Mouse (Mus musculus) midbrain, embryonic 14.5 days (tissue): ENCODE data around the gene Agap3. TPM values are rescaled to one million over a fixed set of nuclear protein-coding genes. Genes with fewer than 3 reads are reported as not detected.

ENCODE experiments used
- ATAC-seq: fragments of 200-750 bp; cut with Nextera tagmentation; 2 replicates; pipeline ENCODE4 v1.8.0; 2017; ENCODE audit warnings: moderate number of reproducible peaks, moderate library complexity; ENCODE audit not compliant: low FRiP score, low TSS enrichment
- DNase-seq: peaks from one replicate; pipeline ENCODE4 v3.0.0-alpha.2; 2015
- H3K27ac ChIP-seq: fragments of 300-500 bp; sonication (generic); replicated peaks from 2 replicates; pipeline ENCODE4 v1.5.1; 2014; ENCODE audit warnings: mild to moderate bottlenecking, low read depth, low read length, moderate library complexity
- H3K27me3 ChIP-seq: fragments of 300-500 bp; sonication (generic); 2 replicates; pipeline ENCODE4 v1.6.1; 2014; ENCODE audit warnings: low read length, control low read depth, mixed read lengths; ENCODE audit not compliant: control insufficient read depth, insufficient read depth
- H3K36me3 ChIP-seq: fragments of 300-500 bp; sonication (generic); 2 replicates; pipeline ENCODE4 v1.6.1; 2014; ENCODE audit warnings: low read length, control low read depth; ENCODE audit not compliant: control insufficient read depth, insufficient read depth
- H3K4me1 ChIP-seq: fragments of 300-500 bp; sonication (generic); 2 replicates; pipeline ENCODE4 v1.6.1; 2014; ENCODE audit warnings: mild to moderate bottlenecking, antibody characterized with exemption, low read length, control low read depth; ENCODE audit not compliant: control insufficient read depth, insufficient read depth
- H3K4me2 ChIP-seq: fragments of 300-500 bp; sonication (generic); 2 replicates; pipeline ENCODE4 v1.6.1; 2014; ENCODE audit warnings: mild to moderate bottlenecking, low read length, moderate library complexity
- H3K4me3 ChIP-seq: fragments of 300-500 bp; sonication (generic); replicated peaks from 2 replicates; pipeline ENCODE4 v1.5.1; 2014; ENCODE audit warnings: low read depth, low read length
- H3K9ac ChIP-seq: fragments of 300-500 bp; sonication (generic); replicated peaks from 2 replicates; pipeline ENCODE4 v1.6.1; 2014; ENCODE audit warnings: mild to moderate bottlenecking, low read length, moderate library complexity
- H3K9me3 ChIP-seq: fragments of 300-500 bp; sonication (generic); 2 replicates; pipeline ENCODE4 v1.6.1; 2016; ENCODE audit warnings: low read length, control low read depth, mixed read lengths; ENCODE audit not compliant: control insufficient read depth
- WGBS: fragments of 180-500 bp; shearing (Covaris S2); extraction: QIAGEN DNeasy Blood & Tissue Kit; methylation state at CpG from one replicate; pipeline ENCODE4 v1.1.7; 2014; 5-methylcytosine and 5-hydroxymethylcytosine counted together
- polyA plus RNA-seq: library from polyadenylated mRNA; unstranded; fragments of >200 nt; fragmentation: Nextera tagmentation; extraction: Ambion mirVana; gene quantifications from 2 replicates; pipeline ENCODE4 v1.2.1, GENCODE M21; 2014

Agap3 gene
- polyA plus RNA-seq, 1 experiment from 2014 or later, result 65.1 TPM

- Histone ChIP-seq H3K4me3 (no peak overlapping the region), H3K27me3 (no peaks in the 10 kb centered on the region), H3K9me3 (no peaks in the 10 kb centered on the region), H3K9ac (0 out of 2 replicates have a peak overlapping the region, but pooled peaks have one; percentile 24), H3K4me2 (peak overlapping the region; percentile 21; the same call in 1 of the 2 replicates), H3K27ac (no peak overlapping the region), H3K36me3 (peaks cover 34% of the 10 kb centered on the region), H3K4me1 (no peaks in the 10 kb centered on the region)
- 4% methylated on average over 21 of the region's 21 CpGs for WGBS
- ATAC-seq (peak; percentile 55; the same call in 1 of the 2 replicates), DNase-seq (peak; percentile 82)
These were observed 35.7 kb upstream of the Agap3 start for GRCm38 (mm10) chr5:24416222-24416736.

GRCm38 (mm10) chr5:24417587-24417986, 34.4 kb upstream of the Agap3 start:
- H3K27me3 ChIP-seq, result no peaks in the 10 kb centered on the region
- no peak overlapping the region for H3K9ac ChIP-seq
- no peak for ATAC-seq
- no peak overlapping the region for H3K27ac ChIP-seq
- peaks cover 7% of the 10 kb centered on the region for H3K4me1 ChIP-seq
- no peak overlapping the region for H3K4me2 ChIP-seq
- no peak for DNase-seq
- no peak overlapping the region for H3K4me3 ChIP-seq
- H3K9me3 ChIP-seq, result no peaks in the 10 kb centered on the region
- 90% methylated on average over 10 of the region's 10 CpGs for whole genome bisulfite sequencing
- peaks cover 34% of the 10 kb centered on the region for H3K36me3 ChIP-seq

- no peak for ATAC-seq
- Histone ChIP-seq H3K4me2 (no peak overlapping the region), H3K9me3 (no peaks in the 10 kb centered on the region), H3K27ac (no peak overlapping the region), H3K27me3 (no peaks in the 10 kb centered on the region), H3K4me1 (peaks cover 19% of the 10 kb centered on the region), H3K4me3 (no peak overlapping the region), H3K9ac (no peak overlapping the region), H3K36me3 (peaks cover 34% of the 10 kb centered on the region)
- WGBS, result 93% methylated on average over 9 of the region's 9 CpGs
- no peak for DNase-seq
These were observed 31.6 kb upstream of the Agap3 start for GRCm38 (mm10) chr5:24420381-24420780.

GRCm38 (mm10) chr5:24423129-24424003, 28.6 kb upstream of the Agap3 start, which contains the start of the genes Cdk5 and Slc4a2:
Gene Cdk5 (minus strand): TSS chr5:24423530.
Gene Slc4a2 (plus strand): TSS chr5:24423837.
- Histone ChIP-seq H3K4me3 (peak within 1 kb of the TSS; percentile 44), H3K36me3 (peaks cover 27% of the 10 kb centered on the region), H3K27ac (peak within 1 kb of the TSS; percentile 92), H3K9me3 (no peaks in the 10 kb centered on the region), H3K27me3 (no peaks in the 10 kb centered on the region), H3K4me1 (peaks cover 40% of the 10 kb centered on the region), H3K9ac (peak within 1 kb of the TSS; percentile 70), H3K4me2 (peak within 1 kb of the TSS; percentile 96)
- ATAC-seq (peak; percentile 94), DNase-seq (peak; percentile 99)
- WGBS, result 1% methylated on average over 46 of the region's 46 CpGs

GRCm38 (mm10) chr5:24424004-24424781, 27.8 kb upstream of the Agap3 start:
- peaks cover 40% of the 10 kb centered on the region for H3K4me1 ChIP-seq
- ATAC-seq (no peak; the same call in 1 of the 2 replicates), DNase-seq (peak; percentile 18)
- H3K36me3 ChIP-seq, result peaks cover 18% of the 10 kb centered on the region
- H3K27me3 ChIP-seq, result no peaks in the 10 kb centered on the region
- H3K4me2 ChIP-seq, result peak overlapping the region; percentile 96
- whole genome bisulfite sequencing, result 15% methylated on average over 21 of the region's 21 CpGs
- H3K9me3 ChIP-seq, result no peaks in the 10 kb centered on the region
- peak overlapping the region; percentile 44 for H3K4me3 ChIP-seq
- peak overlapping the region; percentile 92 for H3K27ac ChIP-seq
- peak overlapping the region; percentile 70 for H3K9ac ChIP-seq

DNA sequence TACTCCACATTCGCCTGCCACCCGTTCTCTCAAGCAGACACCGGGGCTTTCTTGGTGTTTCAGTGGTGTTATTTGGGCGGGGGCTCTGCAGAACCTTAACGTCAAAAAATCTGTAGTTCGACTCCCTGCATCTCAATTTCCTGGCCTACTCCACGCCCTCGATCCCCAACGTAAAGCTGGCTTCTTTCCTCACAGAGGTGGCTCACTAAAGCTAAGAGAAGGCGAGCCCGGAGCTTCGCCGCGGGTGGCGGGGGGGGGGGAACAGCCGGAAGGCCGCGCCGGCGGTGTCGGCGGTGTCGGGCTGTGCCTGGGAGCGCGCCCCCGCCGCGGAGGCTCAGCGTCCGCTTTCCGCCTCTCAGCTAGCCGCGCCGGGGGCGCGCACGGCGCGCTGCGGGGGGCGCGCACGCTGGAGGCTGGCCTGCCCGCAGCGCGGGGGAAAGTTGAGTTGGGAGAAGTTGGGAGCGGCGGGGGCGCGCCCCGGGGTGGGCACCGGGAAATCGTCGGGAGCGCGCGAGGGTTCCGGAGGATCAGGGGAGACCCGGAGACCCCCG, 27.0 kb upstream of the Agap3 start:
- ATAC-seq (0 out of 2 replicates have a peak, but pooled peaks have one; percentile 26), DNase-seq (peak; percentile 94)
- Histone ChIP-seq H3K9me3 (no peaks in the 10 kb centered on the region), H3K27me3 (no peaks in the 10 kb centered on the region), H3K4me1 (peaks cover 40% of the 10 kb centered on the region), H3K27ac (peak overlapping the region; percentile 57), H3K9ac (peak overlapping the region; percentile 57; the same call in 1 of the 2 replicates), H3K36me3 (peaks cover 16% of the 10 kb centered on the region), H3K4me3 (peak overlapping the region; percentile 44), H3K4me2 (peak overlapping the region; percentile 96)
- under 1% methylated on average over 58 of the region's 60 CpGs for WGBS

DNA sequence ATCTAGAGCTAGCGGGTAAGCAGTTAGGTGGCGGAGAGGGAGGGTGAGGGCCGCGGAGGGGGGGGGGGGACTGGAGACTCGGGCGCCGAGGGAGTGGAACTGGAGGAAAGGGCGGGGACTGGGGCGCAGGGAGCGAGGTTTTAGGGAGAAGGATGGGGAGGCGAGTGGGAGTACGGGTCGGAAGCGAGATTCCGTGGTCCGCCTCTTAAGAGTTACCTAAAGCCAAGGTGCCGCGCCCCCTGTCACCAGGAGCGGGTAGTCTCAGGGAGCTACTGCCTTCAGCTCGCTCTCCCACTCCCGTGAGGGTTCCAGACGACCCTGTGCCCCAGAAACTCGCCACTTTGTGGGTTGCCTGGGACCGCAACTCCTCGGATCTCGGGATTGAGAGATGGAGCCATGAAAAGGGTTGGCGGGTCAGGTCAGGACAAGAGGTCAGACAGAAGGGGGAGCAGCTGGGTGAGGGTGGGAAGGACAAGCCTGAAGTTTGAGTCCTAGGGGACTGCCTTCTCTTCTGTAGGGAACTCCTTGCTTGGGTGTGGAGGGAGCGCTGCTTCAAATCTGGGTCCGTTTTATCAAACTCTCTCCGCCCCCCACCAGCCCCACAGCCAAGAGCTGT, 26.4 kb upstream of the Agap3 start:
- Histone ChIP-seq H3K27ac (peak overlapping the region; percentile 57; the same call in 1 of the 2 replicates), H3K4me1 (peaks cover 40% of the 10 kb centered on the region), H3K36me3 (peaks cover 15% of the 10 kb centered on the region), H3K4me3 (peak overlapping the region; percentile 44), H3K9me3 (no peaks in the 10 kb centered on the region), H3K27me3 (no peaks in the 10 kb centered on the region), H3K4me2 (peak overlapping the region; percentile 96), H3K9ac (peak overlapping the region; percentile 57)
- no peak for ATAC-seq
- WGBS, result under 1% methylated on average over 27 of the region's 30 CpGs
- peak; percentile 62 for DNase-seq

GRCm38 (mm10) chr5:24426037-24426432, 25.9 kb upstream of the Agap3 start:
- H3K27ac ChIP-seq, result 0 out of 2 replicates have a peak overlapping the region, but pooled peaks have one; percentile 57
- DNase-seq (peak; percentile 41), ATAC-seq (no peak)
- peak overlapping the region; percentile 57; the same call in 1 of the 2 replicates for H3K9ac ChIP-seq
- H3K4me1 ChIP-seq, result peaks cover 40% of the 10 kb centered on the region
- H3K4me3 ChIP-seq, result peak overlapping the region; percentile 44
- no peaks in the 10 kb centered on the region for H3K27me3 ChIP-seq
- peaks cover 13% of the 10 kb centered on the region for H3K36me3 ChIP-seq
- H3K4me2 ChIP-seq, result peak overlapping the region; percentile 96
- H3K9me3 ChIP-seq, result no peaks in the 10 kb centered on the region
- under 1% methylated on average over 10 of the region's 10 CpGs for WGBS
